Mouse (Mus musculus): ENCODE measurements around the gene Enoph1. TPM values are rescaled to one million over a fixed set of nuclear protein-coding genes. Genes with fewer than 3 reads are reported as not detected.

Gene Enoph1
- polyA plus RNA-seq, 1 experiment from 2014 or later, result 27.9 TPM

DNA sequence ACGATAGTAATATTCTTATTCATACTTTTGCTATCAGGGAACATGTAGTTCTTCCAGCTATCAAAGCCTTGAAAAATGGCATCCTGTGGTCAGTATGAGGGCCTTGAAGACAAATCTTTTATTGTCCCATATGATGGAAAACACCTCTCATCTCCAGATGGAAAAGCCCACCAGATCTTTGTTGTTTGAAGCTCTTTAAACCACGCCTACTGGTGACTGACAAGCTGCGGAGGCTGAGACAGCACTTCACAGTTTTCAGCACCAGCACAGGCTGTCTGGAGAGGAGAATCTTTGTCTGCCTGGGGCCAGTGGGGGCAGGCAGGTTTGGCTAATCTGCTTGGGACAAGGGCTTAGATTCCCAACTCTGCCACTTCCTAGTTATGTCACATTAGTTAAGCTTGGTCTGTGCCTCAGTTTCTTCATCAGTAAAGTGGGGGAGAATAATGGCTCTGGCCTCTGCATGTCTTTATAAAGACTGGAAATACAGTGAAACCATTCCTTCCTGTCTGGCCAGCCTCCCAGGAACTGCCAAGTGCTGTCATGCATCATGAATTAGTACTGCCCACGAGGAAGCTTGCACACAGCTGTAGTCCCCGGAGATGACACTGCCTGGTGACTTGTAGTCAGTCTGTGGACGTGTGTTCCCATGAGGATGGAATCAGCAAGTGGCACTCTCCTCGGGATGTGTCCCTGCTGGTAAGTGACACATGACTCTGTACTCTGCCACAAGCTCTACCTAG lies 69.9 kb downstream of the Enoph1 start:
- Histone ChIP-seq H3K9ac (replicated peaks; ENCODE audit: low read depth) (no peak overlapping the region), H3K4me3 (ENCODE audit: low read depth, low read length) (no peak overlapping the region), H3K4me1 (ENCODE audit: insufficient read depth, low read depth, low read length) (no peaks in the 10 kb centered on the region), H3K9me3 (ENCODE audit: low read length) (no peaks in the 10 kb centered on the region), H3K27ac (ENCODE audit: low read length) (no peak overlapping the region), H3K4me2 (replicated peaks; ENCODE audit: low read depth, low read length) (no peak overlapping the region), H3K36me3 (ENCODE audit: insufficient read depth, low read length) (no peaks in the 10 kb centered on the region), H3K27me3 (replicated peaks; ENCODE audit: insufficient read depth, low read length) (no peaks in the 10 kb centered on the region)
- peak; percentile 67 for DNase-seq (ENCODE audit: low spot score)
- TF ChIP-seq CTCF (IDR thresholded peaks at IDR 0.05) (no peak), EP300 (IDR thresholded peaks at IDR 0.05) (no peak)
- WGBS, result 27% methylated on average over 7 of the region's 7 CpGs
- peak; percentile 37 for ATAC-seq

DNA sequence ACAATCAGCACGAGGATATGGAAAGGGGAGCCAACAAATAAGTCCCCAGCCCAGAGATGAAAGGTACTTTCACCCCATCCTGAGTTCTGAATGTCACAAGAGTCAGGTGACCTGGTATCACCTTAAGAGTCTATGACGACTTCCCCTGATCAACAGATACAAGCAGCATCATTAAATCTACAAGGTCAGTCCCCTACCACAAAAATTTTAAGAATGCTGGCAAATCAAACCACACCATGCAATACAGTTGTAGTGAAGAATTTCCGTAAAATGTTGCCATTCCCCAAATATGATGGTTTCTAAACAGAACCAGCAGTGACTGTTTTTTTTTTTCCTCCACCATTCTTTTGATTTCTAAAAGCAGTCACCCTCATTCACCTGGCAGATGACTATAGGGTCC lies 70.8 kb downstream of the Enoph1 start:
- DNase-seq (ENCODE audit: low spot score), result no peak
- no peak for ATAC-seq
- TF ChIP-seq EP300 (IDR thresholded peaks at IDR 0.05) (no peak), CTCF (IDR thresholded peaks at IDR 0.05) (no peak)
- no peak overlapping the region for H3K9ac ChIP-seq (replicated peaks; ENCODE audit: low read depth)
- no peaks in the 10 kb centered on the region for H3K27me3 ChIP-seq (replicated peaks; ENCODE audit: insufficient read depth, low read length)
- H3K4me3 ChIP-seq (ENCODE audit: low read depth, low read length), result no peak overlapping the region
- H3K9me3 ChIP-seq (ENCODE audit: low read length), result no peaks in the 10 kb centered on the region
- no peaks in the 10 kb centered on the region for H3K36me3 ChIP-seq (ENCODE audit: insufficient read depth, low read length)
- H3K4me2 ChIP-seq (replicated peaks; ENCODE audit: low read depth, low read length), result no peak overlapping the region
- H3K4me1 ChIP-seq (ENCODE audit: insufficient read depth, low read depth, low read length), result no peaks in the 10 kb centered on the region
- 59% methylated on average over 3 of the region's 3 CpGs for WGBS
- no peak overlapping the region for H3K27ac ChIP-seq (ENCODE audit: low read length)

DNA sequence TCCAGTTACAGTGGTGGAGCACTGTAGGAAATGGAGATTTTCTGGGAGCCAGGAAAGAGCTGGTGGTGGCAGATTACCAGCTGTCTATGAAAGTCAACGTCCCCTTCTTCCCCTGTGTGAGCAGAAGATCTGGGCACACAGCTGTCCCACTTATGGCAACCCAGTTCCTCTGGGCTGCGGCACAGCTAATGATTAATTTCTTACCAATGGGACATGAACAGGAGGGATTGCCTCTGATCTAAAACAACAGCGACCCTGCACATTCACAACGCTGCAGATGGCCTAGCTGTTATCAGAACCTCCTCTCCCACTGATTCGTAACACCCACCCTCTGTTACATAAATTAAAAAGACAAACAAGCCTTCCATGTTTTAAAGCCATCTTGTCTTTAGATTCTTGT lies 73.6 kb downstream of the Enoph1 start:
- no peaks in the 10 kb centered on the region for H3K27me3 ChIP-seq (replicated peaks; ENCODE audit: insufficient read depth, low read length)
- no peaks in the 10 kb centered on the region for H3K9me3 ChIP-seq (ENCODE audit: low read length)
- H3K27ac ChIP-seq (ENCODE audit: low read length), result no peak overlapping the region
- TF ChIP-seq EP300 (IDR thresholded peaks at IDR 0.05) (no peak), CTCF (IDR thresholded peaks at IDR 0.05) (no peak)
- no peaks in the 10 kb centered on the region for H3K36me3 ChIP-seq (ENCODE audit: insufficient read depth, low read length)
- no peaks in the 10 kb centered on the region for H3K4me1 ChIP-seq (ENCODE audit: insufficient read depth, low read depth, low read length)
- no peak for DNase-seq (ENCODE audit: low spot score)
- H3K9ac ChIP-seq (replicated peaks; ENCODE audit: low read depth), result no peak overlapping the region
- WGBS, result 42% methylated on average over 5 of the region's 5 CpGs
- H3K4me2 ChIP-seq (replicated peaks; ENCODE audit: low read depth, low read length), result no peak overlapping the region
- H3K4me3 ChIP-seq (ENCODE audit: low read depth, low read length), result no peak overlapping the region
- ATAC-seq, result no peak

Other genes with a start within 250 kb of the Enoph1 start
- 0.21 TPM in 1 of 2 replicates, not detected in the other for gene Vamp9, start 133.7 kb upstream of the Enoph1 start, polyA plus RNA-seq (2015; fragmentation: Nextera tagmentation; extraction: Ambion mirVana)
- gene Hnrnpd, start 61.0 kb upstream of the Enoph1 start, polyA plus RNA-seq (2015; fragmentation: Nextera tagmentation; extraction: Ambion mirVana), result 44.0 and 51.4 TPM in 2 replicates
- gene 4930524J08Rik, start 60.9 kb upstream of the Enoph1 start, polyA plus RNA-seq (2015; fragmentation: Nextera tagmentation; extraction: Ambion mirVana), result 3.0 and 3.4 TPM in 2 replicates
- 59.5 and 70.9 TPM in 2 replicates for gene Hnrnpdl, start 321 bp upstream of the Enoph1 start, polyA plus RNA-seq (2015; fragmentation: Nextera tagmentation; extraction: Ambion mirVana)
- 5.4 and 7.6 TPM in 2 replicates for gene Tmem150c, start 119.8 kb downstream of the Enoph1 start, polyA plus RNA-seq (2015; fragmentation: Nextera tagmentation; extraction: Ambion mirVana)